In genomic region chr9:107581584-107581983, GRCm38 (mm10) we compare ENCODE assay signal across 9 mouse cellular contexts. TPM values are rescaled to one million over a fixed set of nuclear protein-coding genes. Genes with fewer than 3 reads are reported as not detected.
DNase-seq lines count a peak whose midpoint lies in the region; ATAC-seq and TF ChIP-seq lines count a peak whose summit lies in the region.
"Had no signal": no experiment of that assay in that cellular context is flagged by ENCODE, and none has a peak within 500 bp of the region (broad histone marks: within the 10 kb centered on the region; RNA-seq: fewer than 3 reads in every experiment).

No protein-coding gene starts in this region.

- TF ChIP-seq POLR2A in kidney, adult 2 months (IDR thresholded peaks at IDR 0.05; ENCODE audit: low read depth, low read length), result no peak
- TF ChIP-seq POLR2A in bone marrow macrophage, adult 2 months (IDR thresholded peaks at IDR 0.05; ENCODE audit: borderline replicate concordance, low read depth, low read length), result no peak

- no peak for DNase-seq in kidney, adult 2 months
- DNase-seq in kidney, adult 18-20 months, result no peak
- no peak for DNase-seq in urinary bladder, postnatal 14 days (ENCODE audit: low spot score)
- DNase-seq in spleen, adult 18-20 months, result no peak
- no peak for DNase-seq in ovary, postnatal 10 days (ENCODE audit: low spot score)
- DNase-seq: layer of hippocampus, postnatal 36 days had no signal

- H3K4me3 ChIP-seq in kidney, adult 2 months (ENCODE audit: insufficient read depth, low read depth, low read length), result peak overlapping the region; percentile 91; the same call in 1 of the 2 replicates
- peak overlapping the region; percentile 69 for H3K4me3 ChIP-seq in bone marrow macrophage, adult 2 months (ENCODE audit: insufficient read depth, low read length)
- H3K4me3 ChIP-seq in hindbrain, embryonic 13.5 days, result peak overlapping the region; percentile 62
- H3K4me3 ChIP-seq in midbrain, embryonic 12.5 days, result peak overlapping the region; percentile 64; the same call in 1 of the 2 replicates

- WGBS in kidney, adult 2 months, result 59% methylated on average over 4 of the region's 4 CpGs
- WGBS in hindbrain, embryonic 13.5 days, result 83% methylated on average over 4 of the region's 4 CpGs
- 78% methylated on average over 4 of the region's 4 CpGs for WGBS in midbrain, embryonic 12.5 days

- TF ChIP-seq CTCF in kidney, adult 2 months (conservative IDR thresholded peaks at IDR 0.05; ENCODE audit: insufficient read depth, insufficient read length, low read depth, low read length), result no peak
- no peak for TF ChIP-seq CTCF in bone marrow macrophage, adult 2 months (IDR thresholded peaks at IDR 0.05; ENCODE audit: low read depth, low read length)

- H3K36me3 ChIP-seq in kidney, adult 2 months (ENCODE audit: control insufficient read depth, insufficient read depth, low read length), result no peaks in the 10 kb centered on the region
- peaks cover 10% of the 10 kb centered on the region for H3K36me3 ChIP-seq in hindbrain, embryonic 13.5 days
- H3K36me3 ChIP-seq in midbrain, embryonic 12.5 days, result peaks cover 16% of the 10 kb centered on the region; the same call in 1 of the 2 replicates

- no peak for ATAC-seq in hindbrain, embryonic 13.5 days (ENCODE audit: low FRiP score)
- ATAC-seq in midbrain, embryonic 12.5 days (ENCODE audit: low FRiP score, low read depth), result no peak

- H3K4me1 ChIP-seq in kidney, adult 2 months (ENCODE audit: control insufficient read depth, insufficient read depth, low read length), result peaks cover 26% of the 10 kb centered on the region
- peaks cover 19% of the 10 kb centered on the region for H3K4me1 ChIP-seq in bone marrow macrophage, adult 2 months (ENCODE audit: control insufficient read depth, insufficient read depth, low read length)
- peaks cover 45% of the 10 kb centered on the region for H3K4me1 ChIP-seq in hindbrain, embryonic 13.5 days (replicated peaks)
- H3K4me1 ChIP-seq in midbrain, embryonic 12.5 days, result peaks cover 38% of the 10 kb centered on the region

- peak overlapping the region; percentile 83 for H3K9ac ChIP-seq in hindbrain, embryonic 13.5 days
- no peak overlapping the region; the same call in none of the 2 replicates for H3K9ac ChIP-seq in midbrain, embryonic 12.5 days (replicated peaks)

- H3K27me3 ChIP-seq in kidney, adult 2 months (replicated peaks; ENCODE audit: control insufficient read depth, insufficient read depth, low read length), result no peaks in the 10 kb centered on the region
- H3K27me3 ChIP-seq in hindbrain, embryonic 13.5 days, result no peaks in the 10 kb centered on the region
- no peaks in the 10 kb centered on the region for H3K27me3 ChIP-seq in midbrain, embryonic 12.5 days

- peak overlapping the region; percentile 97 for H3K4me2 ChIP-seq in hindbrain, embryonic 13.5 days
- peak overlapping the region; percentile 97 for H3K4me2 ChIP-seq in midbrain, embryonic 12.5 days (replicated peaks)

- H3K9me3 ChIP-seq in hindbrain, embryonic 13.5 days, result no peaks in the 10 kb centered on the region
- H3K9me3 ChIP-seq in midbrain, embryonic 12.5 days, result no peaks in the 10 kb centered on the region

- peak overlapping the region; percentile 16; the same call in 1 of the 2 replicates for H3K27ac ChIP-seq in kidney, adult 2 months (ENCODE audit: insufficient read depth, low read depth, low read length)
- peak overlapping the region; percentile 84; the same call in 1 of the 2 replicates for H3K27ac ChIP-seq in bone marrow macrophage, adult 2 months (ENCODE audit: insufficient read depth, low read depth, low read length)
- no peak overlapping the region for H3K27ac ChIP-seq in hindbrain, embryonic 13.5 days
- H3K27ac ChIP-seq in midbrain, embryonic 12.5 days (replicated peaks), result no peak overlapping the region

RNA-seq across cellular contexts. Expression of gene Hyal3, which starts 1.0 kb away (rescaled TPM):
- 1.6 and 2.1 TPM in 2 replicates for polyA plus RNA-seq in kidney, adult 2 months (2012; rRNA removed)
- 0.29 and 0.59 TPM in 2 replicates for polyA plus RNA-seq in bone marrow macrophage, adult 2 months (2012; ENCODE audit: insufficient read depth, insufficient read length, missing spikeins)
- polyA plus RNA-seq in hindbrain, embryonic 13.5 days (2015; fragmentation: Nextera tagmentation; extraction: Ambion mirVana), result 1.3 and 1.6 TPM in 2 replicates
- polyA plus RNA-seq in midbrain, embryonic 12.5 days (2016; fragmentation: Nextera tagmentation; extraction: Ambion mirVana), result 0.41 and 1.1 TPM in 2 replicates

RNA-seq across cellular contexts. Expression of gene Naa80, which starts 2.9 kb away (rescaled TPM):
- 43.0 and 62.8 TPM in 2 replicates for polyA plus RNA-seq in kidney, adult 2 months (2012; rRNA removed)
- polyA plus RNA-seq in bone marrow macrophage, adult 2 months (2012; ENCODE audit: insufficient read depth, insufficient read length, missing spikeins), result 16.9 and 21.1 TPM in 2 replicates
- 14.1 and 16.5 TPM in 2 replicates for polyA plus RNA-seq in hindbrain, embryonic 13.5 days (2015; fragmentation: Nextera tagmentation; extraction: Ambion mirVana)
- polyA plus RNA-seq in midbrain, embryonic 12.5 days (2016; fragmentation: Nextera tagmentation; extraction: Ambion mirVana), result 14.5 and 14.7 TPM in 2 replicates

RNA-seq across cellular contexts. Expression of gene Hyal1, which starts 4.9 kb away (rescaled TPM):
- polyA plus RNA-seq in kidney, adult 2 months (2012; rRNA removed), result 8.1 and 9.4 TPM in 2 replicates
- polyA plus RNA-seq in bone marrow macrophage, adult 2 months (2012; ENCODE audit: insufficient read depth, insufficient read length, missing spikeins), result 2.3 and 4.7 TPM in 2 replicates
- 7.4 and 8.4 TPM in 2 replicates for polyA plus RNA-seq in hindbrain, embryonic 13.5 days (2015; fragmentation: Nextera tagmentation; extraction: Ambion mirVana)
- 9.0 and 10.1 TPM in 2 replicates for polyA plus RNA-seq in midbrain, embryonic 12.5 days (2016; fragmentation: Nextera tagmentation; extraction: Ambion mirVana)

RNA-seq across cellular contexts. Expression of gene Ifrd2, which starts 5.9 kb away (rescaled TPM):
- polyA plus RNA-seq in kidney, adult 2 months (2012; rRNA removed), result 50.5 and 57.8 TPM in 2 replicates
- 8.2 and 8.6 TPM in 2 replicates for polyA plus RNA-seq in bone marrow macrophage, adult 2 months (2012; ENCODE audit: insufficient read depth, insufficient read length, missing spikeins)
- 11.8 and 14.1 TPM in 2 replicates for polyA plus RNA-seq in hindbrain, embryonic 13.5 days (2015; fragmentation: Nextera tagmentation; extraction: Ambion mirVana)
- polyA plus RNA-seq in midbrain, embryonic 12.5 days (2016; fragmentation: Nextera tagmentation; extraction: Ambion mirVana), result 20.1 and 21.1 TPM in 2 replicates

RNA-seq across cellular contexts. Expression of gene Hyal2, which starts 13.8 kb away (rescaled TPM):
- polyA plus RNA-seq in kidney, adult 2 months (2012; rRNA removed), result 103 and 155 TPM in 2 replicates
- 8.8 and 10.3 TPM in 2 replicates for polyA plus RNA-seq in bone marrow macrophage, adult 2 months (2012; ENCODE audit: insufficient read depth, insufficient read length, missing spikeins)
- 80.4 and 87.1 TPM in 2 replicates for polyA plus RNA-seq in hindbrain, embryonic 13.5 days (2015; fragmentation: Nextera tagmentation; extraction: Ambion mirVana)
- polyA plus RNA-seq in midbrain, embryonic 12.5 days (2016; fragmentation: Nextera tagmentation; extraction: Ambion mirVana), result 112 and 116 TPM in 2 replicates

Comparison
In these comparisons a context has a peak if more than half of its experiments do, and no peak if none do; other contexts are left out.
1. H3K27ac ChIP-seq: peak in kidney, adult 2 months (single experiment) and bone marrow macrophage, adult 2 months (single experiment); none in hindbrain, embryonic 13.5 days (single experiment) and midbrain, embryonic 12.5 days (single experiment).
2. Peak in every context shown above with its lines, with median percentiles within 50 percentile points of each other: H3K4me3 ChIP-seq.